Mouse (Mus musculus) bone marrow, adult 2 months (tissue): ENCODE measurements at regions not wholly inside any gene's neighbourhood (a gene's known extent, or its start where the extent isn't known, plus 50 kb on each side); places are given as distances from the start of the nearest gene placed in this dataset.

ENCODE experiments used
- H3K27ac ChIP-seq: fragments of 200-500 bp; 2 replicates; pipeline ENCODE4 v1.5.1; 2012; ENCODE audit warnings: low read depth, mild to moderate bottlenecking, control low read depth, inconsistent platforms, low read length; ENCODE audit not compliant: control insufficient read depth, poor library complexity, insufficient read depth
- H3K4me1 ChIP-seq: fragments of 200-500 bp; 2 replicates; pipeline ENCODE4 v1.6.1; 2011; ENCODE audit warnings: low read length; ENCODE audit not compliant: control insufficient read depth, insufficient read depth
- H3K4me3 ChIP-seq: fragments of 200-500 bp; replicated peaks from 2 replicates; pipeline ENCODE3; 2011; ENCODE audit warnings: mild to moderate bottlenecking, low read depth, low read length, control low read depth; ENCODE audit not compliant: control insufficient read depth
- CTCF ChIP-seq: fragments of 200-500 bp; IDR thresholded peaks from 2 replicates; pipeline ENCODE4 v1.5.1; 2011; ENCODE audit warnings: low read length, control low read depth; ENCODE audit not compliant: control insufficient read depth, insufficient read depth
- POLR2A ChIP-seq: fragments of 200-500 bp; IDR thresholded peaks from 2 replicates; pipeline ENCODE4 v1.6.1; 2011; ENCODE audit warnings: low read depth, mild to moderate bottlenecking, control low read depth, low read length, borderline replicate concordance; ENCODE audit not compliant: control insufficient read depth
- WGBS: fragments of 180-500 bp; shearing (Covaris S2); methylation state at CpG from one replicate; pipeline ENCODE4 v1.1.7; 2018; 5-methylcytosine and 5-hydroxymethylcytosine counted together

DNA sequence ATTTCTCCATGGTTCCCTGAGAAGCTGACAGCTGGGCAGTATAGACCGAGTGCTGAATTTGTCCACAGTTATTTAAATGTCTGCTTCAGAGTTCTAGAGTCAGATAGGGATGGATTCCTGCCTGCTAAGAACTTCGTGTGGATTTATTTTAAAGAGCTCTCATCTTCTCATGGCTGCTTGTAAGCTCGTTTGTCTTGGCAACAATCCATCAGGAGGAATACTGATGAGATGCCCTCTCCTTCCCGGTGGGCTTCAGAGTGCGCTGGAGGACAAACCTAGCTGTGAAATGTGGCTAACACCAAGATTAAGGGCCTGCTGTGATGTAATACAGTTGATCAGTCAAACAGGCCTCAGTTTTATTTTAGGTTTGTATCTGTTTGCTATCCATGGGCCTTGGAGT, 128.7 kb downstream of the Tmem161b start:
- TF ChIP-seq POLR2A (no peak), CTCF (no peak)
- Histone ChIP-seq H3K27ac (no peak overlapping the region), H3K4me3 (no peak overlapping the region), H3K4me1 (peaks cover 1% of the 10 kb centered on the region)
- WGBS, result 73% methylated on average over 5 of the region's 5 CpGs

DNA sequence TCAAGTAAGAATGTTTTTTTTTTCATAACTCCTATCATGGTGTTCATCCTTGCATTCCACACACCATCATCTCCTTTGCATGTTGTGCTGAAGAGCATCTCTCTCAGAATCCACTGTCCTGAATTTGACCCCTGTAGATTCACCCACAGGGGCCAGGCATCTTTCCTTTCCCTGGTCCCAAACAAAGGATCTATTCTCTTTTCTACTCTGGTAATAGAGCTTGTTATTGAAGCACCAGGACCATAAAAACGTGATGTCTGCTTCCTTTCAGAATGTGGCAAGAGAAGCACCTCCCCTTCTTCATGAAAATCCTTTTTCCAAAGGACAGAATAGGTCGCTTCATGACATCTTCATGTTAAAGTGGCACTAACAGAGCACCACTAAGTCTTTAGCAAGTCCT, 134.4 kb downstream of the Tmem161b start:
- Histone ChIP-seq H3K4me1 (no peaks in the 10 kb centered on the region), H3K4me3 (no peak overlapping the region), H3K27ac (no peak overlapping the region)
- 36% methylated on average over 2 of the region's 2 CpGs for WGBS
- TF ChIP-seq CTCF, result no peak
- no peak for TF ChIP-seq POLR2A

DNA sequence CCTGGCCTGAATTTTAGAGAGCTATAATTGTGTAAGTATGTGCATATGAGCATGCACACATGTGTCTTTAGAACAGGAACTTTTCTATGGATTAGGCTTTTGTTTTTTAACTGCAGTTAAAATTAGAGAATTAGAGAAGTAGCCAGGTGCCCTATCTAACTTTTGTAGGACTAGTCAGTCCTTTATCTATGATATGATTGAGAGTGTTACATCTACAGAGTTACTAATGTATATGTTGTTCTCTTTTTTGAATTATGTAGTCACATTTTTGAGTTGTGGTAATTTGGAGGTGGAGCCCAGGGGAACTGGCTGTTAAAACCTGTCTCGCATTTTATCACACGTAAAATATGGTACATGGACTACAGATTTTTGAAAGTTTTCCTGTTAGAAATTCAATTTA, 138.4 kb downstream of the Tmem161b start:
- H3K4me1 ChIP-seq, result no peaks in the 10 kb centered on the region
- TF ChIP-seq CTCF (no peak), POLR2A (no peak)
- 94% methylated on average over 2 of the region's 2 CpGs for WGBS

DNA sequence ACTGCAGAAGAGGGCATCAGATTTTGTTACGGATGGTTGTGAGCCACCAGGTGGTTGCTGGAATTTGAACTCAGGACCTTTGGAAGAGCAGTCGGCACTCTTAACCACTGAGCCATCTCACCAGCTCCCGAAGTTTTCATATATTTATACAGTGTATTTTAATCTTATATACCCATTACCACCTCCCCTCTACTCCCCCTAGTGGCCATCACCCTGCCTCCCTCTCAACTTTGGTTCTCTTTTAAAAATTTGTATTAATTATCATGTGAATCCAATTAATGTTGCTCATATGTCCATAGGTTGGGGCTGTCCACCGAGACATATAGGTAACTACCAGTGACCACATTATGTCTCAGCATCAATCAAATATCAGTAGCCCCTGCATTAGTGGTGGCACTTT, 142.0 kb downstream of the Tmem161b start:
- TF ChIP-seq CTCF (no peak), POLR2A (no peak)
- 71% methylated on average over 4 of the region's 4 CpGs for WGBS
- H3K4me3 ChIP-seq, result no peak overlapping the region
- H3K27ac ChIP-seq, result no peak overlapping the region
- H3K4me1 ChIP-seq, result no peaks in the 10 kb centered on the region

More for the DNA sequence above, 138.4 kb downstream of the Tmem161b start:
- Histone ChIP-seq H3K27ac (no peak overlapping the region), H3K4me3 (no peak overlapping the region)

DNA sequence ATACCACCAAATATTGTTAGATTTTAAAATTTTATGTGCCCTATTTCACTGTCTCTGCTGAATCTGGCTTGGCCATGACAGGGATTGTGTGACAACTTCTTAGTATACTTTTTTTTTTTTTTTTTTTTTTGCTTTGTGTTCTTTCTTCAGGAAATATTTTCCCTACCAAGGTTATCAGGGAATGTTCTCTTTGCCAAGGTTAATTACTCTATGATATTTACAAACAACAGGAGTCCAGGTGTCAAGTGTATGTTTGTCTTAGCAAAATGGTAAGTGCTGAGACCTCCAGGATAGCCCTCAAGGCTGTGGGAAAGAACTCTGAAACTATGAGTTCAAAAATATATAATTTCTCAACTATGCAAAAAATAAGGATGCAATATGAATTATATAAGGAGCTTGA, 143.4 kb downstream of the Tmem161b start:
- no peak overlapping the region for H3K27ac ChIP-seq
- TF ChIP-seq CTCF (no peak), POLR2A (no peak)
- no peak overlapping the region for H3K4me3 ChIP-seq
- H3K4me1 ChIP-seq, result no peaks in the 10 kb centered on the region

DNA sequence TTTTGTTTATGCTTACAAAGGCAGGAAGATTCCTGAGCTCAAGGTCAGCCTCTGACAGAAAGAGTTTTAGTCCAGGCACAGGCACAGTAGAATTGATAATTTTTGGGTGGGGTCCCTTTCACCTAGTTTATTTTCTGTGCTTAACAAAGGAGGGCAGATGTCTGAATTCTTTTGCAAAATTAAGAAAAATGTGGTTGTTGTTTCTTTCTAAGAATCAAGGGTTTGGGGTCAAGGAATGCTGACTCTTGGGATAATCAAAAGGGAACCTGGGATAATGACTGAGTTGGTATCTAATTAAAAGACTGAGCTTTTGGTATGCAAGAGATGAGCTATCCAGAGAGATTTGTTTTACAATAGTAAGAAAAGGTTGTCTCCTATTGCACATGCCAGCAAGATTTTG, 143.9 kb downstream of the Tmem161b start:
- Histone ChIP-seq H3K4me3 (no peak overlapping the region), H3K27ac (no peak overlapping the region), H3K4me1 (no peaks in the 10 kb centered on the region)
- TF ChIP-seq POLR2A (no peak), CTCF (no peak)

DNA sequence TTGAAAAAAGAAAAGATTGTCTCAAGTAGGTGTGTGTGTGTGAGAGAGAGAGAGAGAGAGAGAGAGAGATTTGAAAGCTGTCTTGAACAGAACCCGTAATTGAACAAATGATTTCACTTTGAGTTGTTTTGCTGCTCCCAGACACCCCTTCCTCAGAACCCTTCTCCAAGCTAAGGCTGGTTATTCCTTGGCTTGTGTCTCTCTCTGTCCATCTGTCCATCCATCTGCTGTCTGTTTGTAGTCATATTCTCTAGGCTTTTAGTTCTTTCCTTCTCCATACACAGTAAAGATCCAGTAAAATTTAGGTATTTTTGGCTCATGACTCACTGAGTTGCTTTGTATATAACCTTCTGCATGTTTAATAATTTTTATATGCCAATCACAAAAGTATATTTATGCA, 144.7 kb downstream of the Tmem161b start:
- H3K4me3 ChIP-seq, result no peak overlapping the region
- TF ChIP-seq POLR2A (no peak), CTCF (no peak)
- 80% methylated on average over 1 of the region's 1 CpGs for WGBS
- H3K27ac ChIP-seq, result no peak overlapping the region
- H3K4me1 ChIP-seq, result no peaks in the 10 kb centered on the region

DNA sequence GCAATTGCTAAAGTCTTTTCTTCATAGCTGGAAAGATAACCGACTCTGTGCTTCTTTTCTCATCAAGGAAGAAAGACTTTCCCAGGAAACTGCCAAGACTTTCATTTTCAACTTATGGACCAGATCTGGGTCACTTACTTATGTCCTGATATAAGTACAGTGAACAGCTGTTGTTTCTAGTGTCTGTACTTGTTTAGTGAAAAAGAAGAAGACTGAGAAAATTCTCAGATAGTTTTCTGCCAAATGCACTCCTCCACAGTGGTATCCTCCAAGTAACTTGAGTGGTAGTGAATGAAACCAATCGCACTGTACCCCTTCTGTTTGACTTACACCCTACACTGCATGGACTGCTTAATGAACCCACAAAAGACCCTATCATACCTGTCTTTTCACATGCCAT, 146.1 kb downstream of the Tmem161b start:
- Histone ChIP-seq H3K4me3 (no peak overlapping the region), H3K4me1 (no peaks in the 10 kb centered on the region), H3K27ac (no peak overlapping the region)
- 86% methylated on average over 2 of the region's 2 CpGs for WGBS
- TF ChIP-seq CTCF, result no peak
- no peak for TF ChIP-seq POLR2A

DNA sequence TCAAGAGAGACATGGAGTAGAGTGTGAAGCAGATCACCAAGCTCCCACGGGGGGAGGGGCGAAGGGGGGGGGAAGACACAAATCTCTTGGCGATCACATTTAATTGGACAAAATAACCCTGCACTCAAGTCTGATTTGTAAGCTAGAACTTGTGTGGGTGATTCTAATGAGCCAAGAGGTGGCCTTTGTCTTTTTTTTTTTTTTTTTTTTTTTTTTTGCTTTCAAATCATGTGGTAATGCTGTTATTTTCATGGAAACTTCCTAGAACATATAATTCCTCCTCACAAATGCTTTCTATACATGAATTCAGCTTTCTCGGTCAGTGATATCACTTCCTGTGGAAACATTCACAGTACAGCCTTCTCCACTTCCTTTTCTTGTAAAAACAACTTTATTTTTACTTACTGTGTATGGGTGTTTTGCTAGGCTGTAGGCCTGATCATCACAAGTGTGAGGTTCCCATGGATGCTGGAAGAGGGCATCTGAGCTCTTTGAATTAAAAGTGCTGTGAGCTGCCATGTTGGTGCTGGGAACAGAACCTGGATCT, 152.7 kb downstream of the Tmem161b start:
- Histone ChIP-seq H3K4me1 (no peaks in the 10 kb centered on the region), H3K4me3 (no peak overlapping the region), H3K27ac (no peak overlapping the region)
- TF ChIP-seq CTCF (no peak), POLR2A (no peak)
- 81% methylated on average over 4 of the region's 4 CpGs for WGBS
